Mouse (Mus musculus): ENCODE measurements around the gene Palld.

Palld gene

DNA sequence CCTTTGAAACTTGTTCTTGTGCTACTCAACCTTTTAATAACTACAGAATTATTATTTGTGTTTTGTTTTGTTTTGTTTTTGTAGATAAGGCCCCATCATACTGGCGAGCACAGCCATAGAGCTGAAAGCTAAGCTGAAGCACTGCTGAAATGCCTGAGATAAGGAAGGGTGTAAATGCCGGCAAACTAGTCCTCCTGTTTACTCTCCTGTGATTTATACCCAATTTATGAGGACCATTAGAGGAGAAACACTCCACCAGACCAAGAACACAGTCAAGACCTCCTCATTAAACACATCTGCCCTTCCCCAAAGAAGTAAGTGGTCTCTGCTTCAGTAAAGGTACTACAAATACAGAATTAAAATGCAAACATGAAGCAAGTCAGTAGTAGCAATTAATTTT is 219.6 kb downstream of the Palld start:
- no peak for DNase-seq

GRCm38 (mm10) chr8:61681217-61681616 is 221.3 kb downstream of the Palld start:
- no peak for DNase-seq

DNA sequence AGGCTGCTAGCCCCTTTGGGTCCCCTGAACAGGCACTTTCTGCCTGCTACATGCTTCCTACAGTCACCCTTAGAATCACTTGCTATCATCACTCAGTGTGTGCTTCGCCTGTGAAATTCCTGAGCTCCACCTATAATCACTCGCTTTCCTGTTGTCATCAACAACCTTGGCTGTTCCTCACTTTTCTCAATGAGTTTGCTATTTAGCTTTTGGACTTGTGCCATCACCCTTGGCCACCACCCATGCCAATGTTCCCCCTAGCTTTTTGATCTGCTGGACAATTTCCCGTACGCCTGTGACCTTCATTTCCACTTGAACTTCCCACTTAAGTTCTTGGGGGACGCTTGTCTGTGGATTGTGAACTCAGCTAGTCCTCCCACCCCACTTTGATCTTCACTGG is 225.3 kb downstream of the Palld start:
- no peak for DNase-seq

- DNase-seq: no peak
These were observed 231.3 kb downstream of the Palld start for GRCm38 (mm10) chr8:61671151-61671550.

DNA sequence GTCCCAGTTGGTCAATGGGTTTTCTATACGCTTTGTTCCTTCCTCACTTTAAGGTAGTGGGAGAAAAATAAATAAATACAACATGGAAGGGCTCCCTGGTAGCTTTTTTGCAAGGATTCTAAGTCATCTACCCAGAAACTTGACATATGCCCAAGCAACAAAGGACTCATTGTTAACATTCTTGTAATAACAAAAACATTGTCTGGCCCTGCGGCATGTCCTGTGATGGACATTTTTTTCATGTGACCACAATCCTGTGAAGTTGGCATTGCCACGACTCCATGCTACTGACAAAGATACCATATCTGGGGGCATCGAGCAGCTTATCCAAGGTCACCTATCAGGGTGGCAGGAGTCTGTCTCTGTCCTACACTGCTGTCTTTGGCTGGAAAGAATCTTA is 232.1 kb downstream of the Palld start:
- no peak for DNase-seq

DNA sequence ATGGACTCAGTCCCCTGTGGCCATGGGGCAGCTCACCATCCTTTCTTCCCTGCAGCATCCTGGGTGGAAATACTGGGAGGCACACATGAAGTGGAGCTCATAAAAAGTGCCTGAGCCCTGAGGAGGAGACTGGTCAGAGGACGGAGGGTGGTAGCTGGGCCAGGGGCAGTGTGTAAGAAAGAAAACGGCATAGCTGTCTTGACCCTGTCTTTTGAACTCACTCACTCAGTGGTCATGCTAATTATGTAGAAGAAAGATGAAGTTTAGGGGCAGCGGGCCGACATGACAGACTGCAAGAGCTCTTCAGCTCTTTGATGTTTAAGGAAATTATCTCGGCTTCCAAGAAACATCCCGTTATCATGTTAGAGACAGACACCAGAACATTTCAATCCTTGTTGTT is 235.6 kb downstream of the Palld start:
- DNase-seq: no peak

- no peak for DNase-seq
These were observed 237.5 kb downstream of the Palld start for GRCm38 (mm10) chr8:61665021-61665420.

DNA sequence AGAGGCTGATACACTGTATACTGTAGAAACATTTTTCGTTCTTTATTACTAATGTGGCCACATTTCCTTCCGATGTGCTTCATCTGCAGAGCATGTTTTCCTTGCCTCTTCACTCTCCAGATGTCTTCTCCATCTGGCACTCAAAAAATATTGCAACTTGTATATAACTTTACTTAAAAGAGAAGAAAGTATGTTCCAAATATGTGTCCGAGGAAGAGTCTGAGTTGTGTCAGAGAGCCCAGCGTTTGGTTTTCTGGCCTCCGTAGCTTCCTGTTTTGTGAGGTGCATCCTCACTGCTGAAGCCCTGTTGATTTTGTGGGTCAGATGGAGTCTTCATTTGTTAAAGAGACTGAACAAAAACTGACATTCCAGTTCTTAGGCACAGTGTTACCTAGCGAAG is 238.3 kb downstream of the Palld start:
- DNase-seq: no peak

- DNase-seq: no peak
These were observed 239.7 kb downstream of the Palld start for GRCm38 (mm10) chr8:61662829-61663228.

- no peak for DNase-seq
These were observed 240.9 kb downstream of the Palld start for GRCm38 (mm10) chr8:61661611-61662010.

DNA sequence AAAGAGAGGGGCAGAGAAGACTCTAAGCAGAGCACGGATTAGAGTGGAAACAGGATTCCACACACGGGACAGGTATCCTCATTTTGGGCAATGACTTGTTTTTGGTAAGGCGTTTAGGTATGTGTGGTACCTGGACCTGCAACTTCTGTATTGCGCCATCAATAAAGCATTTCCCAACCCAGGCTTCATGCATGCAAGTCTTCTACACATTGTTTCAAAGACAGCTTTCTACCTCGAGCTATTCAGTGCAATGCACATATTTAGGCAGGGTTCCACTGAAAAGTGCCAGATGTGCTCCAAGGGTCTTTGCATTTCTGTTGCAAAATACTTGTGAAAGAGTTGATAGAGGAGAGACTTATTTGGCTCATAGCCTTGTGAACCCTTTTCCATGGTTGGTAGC is 241.5 kb downstream of the Palld start:
- no peak for DNase-seq

GRCm38 (mm10) chr8:61651955-61652354 is 250.5 kb downstream of the Palld start:
- DNase-seq: no peak

DNA sequence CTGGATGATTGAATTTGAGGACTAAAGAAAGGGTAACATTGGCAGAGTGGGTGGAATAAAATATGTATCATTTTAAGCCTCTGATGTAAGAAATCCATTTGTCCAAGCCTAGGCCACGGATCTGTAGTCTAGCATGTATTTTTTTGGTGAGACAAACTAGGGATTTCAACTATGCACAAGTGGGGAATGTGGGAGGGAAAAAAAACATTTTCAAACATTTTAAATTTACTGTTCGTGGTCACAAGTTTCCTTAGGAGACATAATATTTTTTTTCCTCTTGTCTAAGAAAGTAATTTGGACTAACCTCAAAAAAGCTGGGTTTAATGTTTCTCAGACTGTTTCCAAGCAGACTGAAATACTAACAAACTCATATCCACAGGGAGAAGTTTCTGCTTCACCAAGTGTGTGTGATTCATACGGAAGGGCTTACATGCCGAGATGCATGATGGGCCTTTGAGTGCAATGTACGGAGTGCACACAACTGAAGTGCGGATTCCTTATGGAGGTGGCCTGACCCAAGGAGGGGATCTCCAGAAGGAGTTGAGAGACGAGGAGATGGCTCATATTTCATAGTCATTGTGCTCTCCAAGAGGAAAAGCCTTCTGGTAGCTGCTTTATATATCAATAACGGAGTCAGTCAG is 256.2 kb downstream of the Palld start:
- DNase-seq: no peak

- DNase-seq: no peak
These were observed 256.8 kb downstream of the Palld start for GRCm38 (mm10) chr8:61645642-61646041.

DNA sequence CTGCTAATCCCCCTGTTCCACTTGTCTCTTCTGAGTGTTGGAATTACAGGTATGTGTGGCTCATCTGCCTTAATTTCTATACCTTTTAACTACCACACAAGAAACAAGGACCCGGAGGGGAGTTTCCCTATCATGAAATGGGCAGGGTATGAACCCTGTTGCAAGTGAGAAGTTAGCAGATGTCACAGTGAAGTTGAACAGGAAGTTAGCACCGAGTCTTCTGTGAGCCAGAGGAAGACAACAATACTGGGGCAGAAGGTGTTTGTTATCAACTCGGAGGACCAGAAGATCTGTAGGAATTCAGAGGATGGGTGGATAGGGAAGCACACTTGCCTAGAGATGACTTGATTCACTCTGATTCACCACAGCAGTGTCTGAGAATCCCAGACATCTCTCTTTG is 259.3 kb downstream of the Palld start:
- no peak for DNase-seq

- DNase-seq: no peak
These were observed 260.1 kb downstream of the Palld start for GRCm38 (mm10) chr8:61642358-61642847.

- no peak for DNase-seq
These were observed 262.9 kb downstream of the Palld start for GRCm38 (mm10) chr8:61639596-61639995.

DNA sequence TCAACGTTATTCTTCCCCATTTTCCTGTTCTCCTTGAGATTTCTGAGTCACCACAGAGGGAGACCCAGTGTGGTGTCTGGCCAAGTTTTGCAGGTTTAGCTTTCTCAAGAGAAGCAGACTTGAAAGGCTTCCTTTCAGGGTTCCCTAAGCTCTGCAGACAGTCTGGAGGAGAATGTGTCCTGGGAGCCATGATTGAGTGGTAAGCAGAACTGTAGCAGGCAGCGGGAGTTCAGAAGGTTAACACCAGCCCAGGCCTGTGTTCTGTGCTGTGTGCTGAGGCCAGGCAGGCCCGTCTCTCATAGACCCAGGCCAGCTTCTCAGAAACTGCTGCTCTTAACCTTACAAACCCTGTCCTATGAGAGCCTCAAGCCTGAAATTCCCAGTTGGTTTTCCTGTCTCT is 263.5 kb downstream of the Palld start:
- no peak for DNase-seq

GRCm38 (mm10) chr8:61637736-61638135 is 264.8 kb downstream of the Palld start:
- no peak for DNase-seq

GRCm38 (mm10) chr8:61634811-61635210 is 267.7 kb downstream of the Palld start:
- DNase-seq: no peak

- no peak for DNase-seq
These were observed 270.2 kb downstream of the Palld start for GRCm38 (mm10) chr8:61632331-61632730.

- no peak for DNase-seq
These were observed 272.9 kb downstream of the Palld start for GRCm38 (mm10) chr8:61629631-61629968.

DNA sequence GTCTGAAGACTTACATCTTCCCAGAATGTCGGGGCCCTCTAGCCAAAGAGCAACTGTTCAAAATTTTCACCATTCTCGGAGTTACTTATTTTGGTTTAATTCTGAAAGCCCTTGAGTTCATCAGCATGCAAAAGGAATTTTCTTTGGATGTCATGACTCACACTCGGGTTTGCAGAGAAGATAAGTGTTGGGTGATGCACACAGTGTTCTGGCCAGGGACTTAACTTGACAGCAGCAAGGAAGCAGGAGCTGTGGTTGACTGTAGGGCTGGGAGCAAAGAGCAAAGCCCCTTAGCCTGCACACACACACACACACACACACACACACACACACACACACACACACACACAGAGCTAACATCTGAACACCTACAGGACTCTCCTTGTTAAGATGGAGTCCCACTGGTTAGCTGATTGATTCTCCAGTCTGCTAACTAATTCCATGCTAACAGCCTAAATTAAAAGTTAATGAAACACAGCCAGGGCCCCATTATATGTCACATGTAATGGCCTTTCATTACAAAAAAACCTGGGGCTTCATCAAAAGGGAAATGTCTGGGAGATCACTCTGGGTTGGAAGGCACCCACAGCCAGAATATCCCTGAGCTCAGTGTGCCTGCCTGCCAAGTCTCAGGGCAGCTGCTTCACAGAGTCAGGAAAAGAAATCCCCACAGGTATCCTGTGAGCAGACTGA is 273.4 kb downstream of the Palld start:
- DNase-seq: no peak

GRCm38 (mm10) chr8:61626246-61626952 is 276.1 kb downstream of the Palld start:
- DNase-seq: no peak

Data from cerebellum, adult 11 months (tissue).